Mouse (Mus musculus) CH12.LX (cell line): ENCODE data around the gene Tmem238l. TPM values are rescaled to one million over a fixed set of nuclear protein-coding genes. Genes with fewer than 3 reads are reported as not detected.
A peak's percentile ranks its signal among the peaks of the same experiment; 100 is the strongest.

ENCODE experiments used
- DNase-seq: peaks from one replicate; pipeline ENCODE4 v3.0.0-alpha.2; 2013; ENCODE audit errors: extremely low read depth
- H3K27ac ChIP-seq: 2 replicates; pipeline ENCODE4 v1.5.1; 2012; ENCODE audit warnings: low read depth, mild to moderate bottlenecking, control low read depth, moderate library complexity; ENCODE audit not compliant: insufficient read depth
- H3K27me3 ChIP-seq: replicated peaks from 2 replicates; pipeline ENCODE3; 2012; ENCODE audit warnings: inconsistent platforms
- H3K36me3 ChIP-seq, 2 experiments: replicated peaks in 1 of 2; 2 replicates each; pipeline versions ENCODE3 to v1.6.1; 2012; ENCODE audit warnings: inconsistent platforms in 1 of 2, low read length in 1 of 2, mild to moderate bottlenecking in 1 of 2, mixed read lengths in 1 of 2, moderate library complexity in 1 of 2; ENCODE audit not compliant: control insufficient read depth in 1 of 2, insufficient read depth in 1 of 2
- H3K4me1 ChIP-seq, 2 experiments: 2 replicates each; pipeline ENCODE4 v1.6.1; 2012; ENCODE audit warnings: inconsistent platforms in 1 of 2, moderate library complexity in 1 of 2; ENCODE audit not compliant: insufficient read depth in 2 of 2, control insufficient read depth in 1 of 2
- H3K4me2 ChIP-seq: 2 replicates; pipeline ENCODE4 v1.6.1; 2012; ENCODE audit warnings: low read depth, mild to moderate bottlenecking, control low read depth; ENCODE audit not compliant: poor library complexity, insufficient read depth, severe bottlenecking
- H3K4me3 ChIP-seq, 3 experiments: fragments of 150-350 bp in 1 of 3; sonication (generic) in 1 of 3; replicated peaks in 1 of 3; 2 replicates each; pipeline versions ENCODE3 to v1.5.1; 2011 to 2012; ENCODE audit warnings: low read depth in 2 of 3, low read length in 2 of 3, mild to moderate bottlenecking in 2 of 3, moderate library complexity in 2 of 3, control low read depth in 1 of 3, improper control_type of control experiment in 1 of 3, inconsistent platforms in 1 of 3, mixed read lengths in 1 of 3; ENCODE audit not compliant: poor library complexity in 1 of 3
- H3K79me2 ChIP-seq: replicated peaks from 2 replicates; pipeline ENCODE4 v1.6.1; 2012; ENCODE audit warnings: mild to moderate bottlenecking, moderate library complexity; ENCODE audit not compliant: control insufficient read depth, poor library complexity, insufficient read depth, severe bottlenecking; ENCODE audit errors: extremely low read depth
- H3K9ac ChIP-seq: 2 replicates; pipeline ENCODE4 v1.6.1; 2012; ENCODE audit warnings: low read depth, mild to moderate bottlenecking, control low read depth, moderate library complexity; ENCODE audit not compliant: insufficient read depth
- H3K9me3 ChIP-seq: replicated peaks from 2 replicates; pipeline ENCODE3; 2012; ENCODE audit warnings: low read length, inconsistent platforms, mixed read lengths
- CHD2 ChIP-seq: IDR thresholded peaks from 2 replicates; pipeline ENCODE4 v1.6.1; 2011; ENCODE audit warnings: low read length, improper control_type of control experiment
- CTCF ChIP-seq, 2 experiments: IDR thresholded peaks in 1 of 2; conservative IDR thresholded peaks in 1 of 2; 2 replicates each; pipeline ENCODE4 v1.5.1; 2011 to 2012; ENCODE audit warnings: low read depth in 2 of 2, low read length in 2 of 2, improper control_type of control experiment in 1 of 2, inconsistent platforms in 1 of 2, mild to moderate bottlenecking in 1 of 2, moderate library complexity in 1 of 2
- E2F4 ChIP-seq: IDR thresholded peaks from 2 replicates; pipeline ENCODE4 v1.6.1; 2011; ENCODE audit warnings: low read depth, low read length, improper control_type of control experiment; ENCODE audit not compliant: insufficient replicate concordance
- ELF1 ChIP-seq: IDR thresholded peaks from 2 replicates; pipeline ENCODE4 v1.6.1; 2014; ENCODE audit warnings: low read depth, mild to moderate bottlenecking, inconsistent platforms, low read length, improper control_type of control experiment
- EP300 ChIP-seq: IDR thresholded peaks from 2 replicates; pipeline ENCODE4 v1.6.1; 2011; ENCODE audit warnings: low read length, improper control_type of control experiment
- KAT2A ChIP-seq: IDR thresholded peaks from 2 replicates; pipeline ENCODE4 v1.6.1; 2012; ENCODE audit warnings: low read length, improper control_type of control experiment, inconsistent platforms; ENCODE audit not compliant: insufficient replicate concordance
- MAFK ChIP-seq: IDR thresholded peaks from 2 replicates; pipeline ENCODE4 v1.6.1; 2011; ENCODE audit warnings: low read length, improper control_type of control experiment; ENCODE audit not compliant: insufficient replicate concordance
- MEF2A ChIP-seq: IDR thresholded peaks from 2 replicates; pipeline ENCODE4 v1.6.1; 2014; ENCODE audit warnings: low read depth, mild to moderate bottlenecking, inconsistent platforms, low read length, improper control_type of control experiment, borderline replicate concordance
- MXI1 ChIP-seq: IDR thresholded peaks from 2 replicates; pipeline ENCODE4 v1.6.1; 2011; ENCODE audit warnings: mild to moderate bottlenecking, low read depth, low read length, improper control_type of control experiment
- MYC ChIP-seq: IDR thresholded peaks from 2 replicates; pipeline ENCODE4 v1.6.1; 2011; ENCODE audit warnings: low read depth, mild to moderate bottlenecking, improper control_type of control experiment, low read length
- RAD21 ChIP-seq: IDR thresholded peaks from 2 replicates; pipeline ENCODE4 v1.6.1; 2011; ENCODE audit warnings: low read depth, mild to moderate bottlenecking, low read length, improper control_type of control experiment, moderate library complexity
- TCF12 ChIP-seq: IDR thresholded peaks from 2 replicates; pipeline ENCODE4 v1.6.1; 2014; ENCODE audit warnings: low read depth, mild to moderate bottlenecking, inconsistent platforms, low read length, improper control_type of control experiment
- USF1 ChIP-seq: IDR thresholded peaks from 2 replicates; pipeline ENCODE4 v1.6.1; 2014; ENCODE audit warnings: low read depth, mild to moderate bottlenecking, inconsistent platforms, low read length, improper control_type of control experiment
- ZMIZ1 ChIP-seq: IDR thresholded peaks from 2 replicates; pipeline ENCODE4 v1.6.1; 2012; ENCODE audit warnings: low read depth, mild to moderate bottlenecking, inconsistent platforms, low read length, improper control_type of control experiment
- ZNF384 ChIP-seq: IDR thresholded peaks from 2 replicates; pipeline ENCODE4 v1.6.1; 2012; ENCODE audit warnings: low read depth, low read length, improper control_type of control experiment, inconsistent platforms
- dilution Hi-C: fragments of 300-500 bp; cut with MboI; formaldehyde crosslinking; loops from 2 replicates; pipeline ENCODE4 v1.14.3; 2020; ENCODE audit warnings: low sequenced_read_pairs; ENCODE audit not compliant: extremely low pct_unique_long_range_greater_than_20kb, extremely low pct_ligation_motif_present
- in situ Hi-C: fragments of 300-500 bp; cut with MboI; formaldehyde crosslinking; loops from 3 replicates; pipeline ENCODE4 v1.14.3; 2019; ENCODE audit warnings: low sequenced_read_pairs, low pct_ligation_motif_present, low pct_unique_long_range_greater_than_20kb, mixed read lengths
- polyA plus RNA-seq: library from polyadenylated mRNA; unstranded; fragments of >175 nt; gene quantifications from 2 replicates; pipeline ENCODE4 v1.2.1, GENCODE M21; 2012; ENCODE audit warnings: low read depth; ENCODE audit not compliant: insufficient read length
- total RNA-seq, 2 experiments: library from RNA; depleted of rRNA; stranded (reverse); fragments of 300-350 nt in 1 of 2; fragments of >200 nt in 1 of 2; gene quantifications; 2 replicates each; pipeline ENCODE4 v1.2.3; 2012 to 2014

Tmem238l gene
- total and polyA plus RNA-seq, 3 experiments, result not detected

- Histone ChIP-seq H3K27ac (no peak overlapping the region), H3K79me2 (no peaks in the 10 kb centered on the region), H3K9me3 (no peaks in the 10 kb centered on the region), H3K4me3 (no peak overlapping the region), H3K36me3 (no peaks in the 10 kb centered on the region), H3K27me3 (peaks cover 31% of the 10 kb centered on the region), H3K9ac (no peak overlapping the region), H3K4me1 (peaks cover 0 to 3% of the 10 kb centered on the region in 2 experiments; a peak in 1 of 4 replicates), H3K4me2 (peak overlapping the region; percentile 53; the same call in 1 of the 2 replicates)
- in situ Hi-C loops (loop anchor here (10.0 kb wide), 1 partner anchor 106 kb away; no protein-coding TSS in a partner anchor), dilution Hi-C loops (no loop called here)
- TF ChIP-seq ELF1, result peak; percentile 28; the same call in 1 of the 2 replicates
- TF ChIP-seq E2F4, result no peak
- no peak for TF ChIP-seq MXI1
- no peak for TF ChIP-seq MEF2A
- peak; percentile 19 for TF ChIP-seq RAD21
- no peak for TF ChIP-seq KAT2A
- no peak for TF ChIP-seq TCF12
- TF ChIP-seq CHD2, result no peak
- TF ChIP-seq CTCF (conservative IDR thresholded peaks at IDR 0.05 in 1 of 2, IDR thresholded peaks at IDR 0.05 in 1 of 2; ENCODE audit: low read depth in 2 of 2, low read length in 2 of 2), result peak in 1 of 2 experiments; percentile 59; a peak in 2 of 4 replicates
- TF ChIP-seq MYC, result no peak
- DNase-seq, result peak; percentile 26
These were observed 54.0 kb downstream of the Tmem238l start for GRCm38 (mm10) chr11:67010430-67010829.

DNA sequence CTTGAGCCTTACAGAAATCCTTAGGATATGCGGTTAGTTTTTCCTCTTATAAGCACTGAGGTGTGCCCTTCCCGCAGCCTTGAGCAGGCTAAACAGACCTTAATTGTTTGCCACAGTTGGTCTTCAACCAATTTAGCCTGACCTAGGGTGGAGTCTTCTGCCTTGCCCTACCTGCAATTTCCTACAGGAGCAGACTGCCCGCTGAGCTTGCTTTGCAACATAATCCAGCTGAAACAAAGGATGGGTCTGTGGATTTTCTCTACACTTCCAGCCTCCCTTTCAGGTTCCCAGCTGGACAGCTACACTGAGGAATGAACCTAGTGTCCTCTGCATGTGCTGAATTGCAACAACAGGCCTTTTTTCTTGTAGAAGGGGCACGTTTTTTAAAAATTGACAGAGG lies 55.2 kb downstream of the Tmem238l start:
- in situ Hi-C loops (loop anchor here (10.0 kb wide), 1 partner anchor 107 kb away; no protein-coding TSS in a partner anchor), dilution Hi-C loops (no loop called here)
- Histone ChIP-seq H3K4me1 (peaks cover 0 to 3% of the 10 kb centered on the region in 2 experiments; a peak in 1 of 4 replicates), H3K4me2 (no peak overlapping the region), H3K79me2 (no peaks in the 10 kb centered on the region), H3K27me3 (peaks cover 38% of the 10 kb centered on the region), H3K36me3 (no peaks in the 10 kb centered on the region), H3K9me3 (no peaks in the 10 kb centered on the region), H3K27ac (no peak overlapping the region), H3K4me3 (no peak overlapping the region), H3K9ac (no peak overlapping the region)
- TF ChIP-seq MAFK (no peak), ZMIZ1 (no peak), EP300 (no peak), USF1 (no peak), RAD21 (no peak), ZNF384 (no peak), ELF1 (no peak)
- DNase-seq, result no peak

Other genes with a start within 250 kb of the Tmem238l start
- not detected in 2 replicates for gene Pirt, start 44.7 kb upstream of the Tmem238l start, total RNA-seq (2012; rRNA removed)
- not detected in 2 replicates for gene Pirt, start 44.7 kb upstream of the Tmem238l start, total RNA-seq (2014; rRNA removed)
- not detected in 2 replicates for gene Pirt, start 44.7 kb upstream of the Tmem238l start, polyA plus RNA-seq
- 0.08 and 0.30 TPM in 2 replicates for gene Tmem220, start 68.5 kb downstream of the Tmem238l start, total RNA-seq (2012; rRNA removed)
- 0.34 and 0.36 TPM in 2 replicates for gene Tmem220, start 68.5 kb downstream of the Tmem238l start, total RNA-seq (2014; rRNA removed)
- 1.5 and 1.6 TPM in 2 replicates for gene Tmem220, start 68.5 kb downstream of the Tmem238l start, polyA plus RNA-seq
- 31.2 and 36.4 TPM in 2 replicates for gene Adprm, start 96.0 kb downstream of the Tmem238l start, total RNA-seq (2012; rRNA removed)
- 51.0 and 53.8 TPM in 2 replicates for gene Adprm, start 96.0 kb downstream of the Tmem238l start, total RNA-seq (2014; rRNA removed)
- 43.4 and 56.7 TPM in 2 replicates for gene Adprm, start 96.0 kb downstream of the Tmem238l start, polyA plus RNA-seq
- 20.4 and 23.0 TPM in 2 replicates for gene Sco1, start 96.0 kb downstream of the Tmem238l start, total RNA-seq (2012; rRNA removed)
- gene Sco1, start 96.0 kb downstream of the Tmem238l start, total RNA-seq (2014; rRNA removed), result 32.7 and 35.9 TPM in 2 replicates
- 15.4 and 18.7 TPM in 2 replicates for gene Sco1, start 96.0 kb downstream of the Tmem238l start, polyA plus RNA-seq
- gene Myh3, start 121.7 kb downstream of the Tmem238l start, total RNA-seq (2012; rRNA removed), result 0.55 and 0.64 TPM in 2 replicates
- 0.08 and 0.12 TPM in 2 replicates for gene Myh3, start 121.7 kb downstream of the Tmem238l start, total RNA-seq (2014; rRNA removed)
- gene Myh3, start 121.7 kb downstream of the Tmem238l start, polyA plus RNA-seq, result 0.26 and 0.29 TPM in 2 replicates
- 0.08 TPM in 2 replicates for gene Myh2, start 214.4 kb downstream of the Tmem238l start, total RNA-seq (2012; rRNA removed)
- 0.04 TPM in 1 of 2 replicates, not detected in the other for gene Myh2, start 214.4 kb downstream of the Tmem238l start, total RNA-seq (2014; rRNA removed)
- gene Myh2, start 214.4 kb downstream of the Tmem238l start, polyA plus RNA-seq, result 0.04 TPM in 1 of 2 replicates, not detected in the other
- gene Myh1, start 243.4 kb downstream of the Tmem238l start, total RNA-seq (2012; rRNA removed), result 0.04 TPM in 2 replicates
- 0.04 TPM in 1 of 2 replicates, not detected in the other for gene Myh1, start 243.4 kb downstream of the Tmem238l start, total RNA-seq (2014; rRNA removed)
- 0.04 TPM in 1 of 2 replicates, not detected in the other for gene Myh1, start 243.4 kb downstream of the Tmem238l start, polyA plus RNA-seq